Mouse (Mus musculus): Measurements from ENCODE around the gene Gm10271. TPM values are rescaled to one million over a fixed set of nuclear protein-coding genes. Genes with fewer than 3 reads are reported as not detected.

The Gm10271 gene
- not detected in 2 replicates for polyA plus RNA-seq (2015; fragmentation: Nextera tagmentation; extraction: Ambion mirVana)

GRCm38 (mm10) chr10:116972509-116972908, at the start of gene Gm10271:
TSS of gene Gm10271 (minus strand) at chr10:116972609.
- Histone ChIP-seq H3K4me3 (ENCODE audit: low read depth, low read length) (no peak within 1 kb of the TSS), H3K9me3 (replicated peaks; ENCODE audit: control insufficient read depth, low read length, poor library complexity, severe bottlenecking) (no peaks in the 10 kb centered on the region), H3K9ac (ENCODE audit: low read depth, low read length) (no peak within 1 kb of the TSS), H3K4me2 (ENCODE audit: low read length) (no peak within 1 kb of the TSS), H3K36me3 (ENCODE audit: control insufficient read depth, insufficient read depth, low read length) (no peaks in the 10 kb centered on the region), H3K27me3 (ENCODE audit: control insufficient read depth, insufficient read depth, low read depth, low read length) (no peaks in the 10 kb centered on the region), H3K4me1 (ENCODE audit: control insufficient read depth, insufficient read depth, low read length) (no peaks in the 10 kb centered on the region), H3K27ac (ENCODE audit: low read length) (no peak within 1 kb of the TSS)
- WGBS: 98% methylated on average over 6 of the region's 6 CpGs
- no peak for ATAC-seq

DNA sequence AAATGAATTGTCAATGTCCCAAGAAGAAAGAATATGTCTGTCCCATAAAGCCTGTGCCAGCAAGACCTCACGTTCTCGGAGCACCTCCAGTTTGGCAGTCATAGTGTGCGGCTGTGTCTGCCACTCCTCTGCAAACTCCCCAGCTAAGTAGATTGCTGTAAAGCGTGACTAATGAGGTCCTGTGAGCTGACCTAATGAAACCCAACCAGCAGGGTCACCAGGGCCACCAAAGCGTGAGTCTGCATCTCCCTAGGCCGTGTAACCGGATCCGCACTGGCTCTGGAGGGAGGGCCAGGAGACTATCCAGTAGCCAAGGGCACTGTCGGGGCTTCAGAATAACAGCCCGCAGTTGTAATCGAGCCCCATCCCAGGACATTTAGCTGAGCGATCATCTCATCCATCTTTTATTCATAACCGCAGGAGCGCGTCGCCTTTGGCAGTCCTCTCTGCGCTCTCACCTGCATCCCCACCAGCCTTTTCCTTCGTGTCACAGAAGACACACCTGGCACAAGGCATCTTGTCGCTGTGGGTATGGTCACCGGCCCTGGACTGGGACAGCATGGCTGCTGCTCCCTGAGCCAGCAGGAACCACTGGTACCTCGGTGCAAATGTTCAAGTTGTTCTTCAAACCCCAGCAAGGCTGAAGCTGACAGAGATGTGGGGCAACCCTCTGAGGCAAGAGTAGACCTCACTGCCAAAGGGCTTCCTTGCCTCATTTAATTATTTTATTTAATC, 48.8 kb upstream of the Gm10271 start:
- H3K4me1 ChIP-seq (ENCODE audit: control insufficient read depth, insufficient read depth, low read length): peaks cover 5% of the 10 kb centered on the region; the same call in 1 of the 2 replicates
- no peaks in the 10 kb centered on the region for H3K36me3 ChIP-seq (ENCODE audit: control insufficient read depth, insufficient read depth, low read length)
- no peak overlapping the region for H3K4me2 ChIP-seq (ENCODE audit: low read length)
- ATAC-seq: no peak
- H3K9me3 ChIP-seq (replicated peaks; ENCODE audit: control insufficient read depth, low read length, poor library complexity, severe bottlenecking): no peaks in the 10 kb centered on the region
- peaks cover 3% of the 10 kb centered on the region; the same call in 1 of the 2 replicates for H3K27me3 ChIP-seq (ENCODE audit: control insufficient read depth, insufficient read depth, low read depth, low read length)
- H3K27ac ChIP-seq (ENCODE audit: low read length): no peak overlapping the region
- WGBS: 17% methylated on average over 21 of the region's 21 CpGs
- H3K4me3 ChIP-seq (ENCODE audit: low read depth, low read length): no peak overlapping the region
- H3K9ac ChIP-seq (ENCODE audit: low read depth, low read length): no peak overlapping the region

DNA sequence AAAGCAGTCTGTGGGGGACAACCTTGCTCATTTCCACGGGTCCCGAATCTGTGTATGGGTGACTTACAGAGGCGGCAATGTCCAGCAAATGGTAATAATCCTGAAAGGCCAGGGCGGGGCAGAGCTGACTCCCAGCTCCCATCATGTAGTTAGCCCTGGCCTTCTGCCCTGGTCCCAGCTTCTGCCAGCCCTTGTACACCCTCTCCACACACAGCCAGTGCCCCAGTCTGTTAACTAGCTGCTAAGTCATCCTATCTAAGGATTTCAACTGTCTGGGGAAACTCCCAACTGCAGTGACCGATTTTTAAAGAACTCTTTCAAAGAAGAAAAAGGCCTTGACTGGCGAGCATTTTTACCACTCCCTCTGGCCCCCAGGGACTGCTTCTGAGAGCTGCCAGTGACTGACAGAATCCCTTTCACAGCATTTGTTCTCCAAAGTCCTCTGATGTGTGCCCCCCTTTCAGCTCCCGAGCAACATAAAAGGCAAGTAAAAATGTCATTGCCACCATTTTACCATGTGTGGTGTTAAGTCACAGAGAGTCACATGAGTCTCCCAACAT, 46.0 kb upstream of the Gm10271 start:
- no peaks in the 10 kb centered on the region for H3K36me3 ChIP-seq (ENCODE audit: control insufficient read depth, insufficient read depth, low read length)
- no peak overlapping the region for H3K4me3 ChIP-seq (ENCODE audit: low read depth, low read length)
- H3K4me1 ChIP-seq (ENCODE audit: control insufficient read depth, insufficient read depth, low read length): peaks cover 10% of the 10 kb centered on the region
- no peak overlapping the region for H3K27ac ChIP-seq (ENCODE audit: low read length)
- 37% methylated on average over 7 of the region's 7 CpGs for WGBS
- no peak overlapping the region for H3K9ac ChIP-seq (ENCODE audit: low read depth, low read length)
- ATAC-seq: peak; percentile 49; the same call in 1 of the 2 replicates
- no peak overlapping the region for H3K4me2 ChIP-seq (ENCODE audit: low read length)
- H3K27me3 ChIP-seq (ENCODE audit: control insufficient read depth, insufficient read depth, low read depth, low read length): no peaks in the 10 kb centered on the region
- H3K9me3 ChIP-seq (replicated peaks; ENCODE audit: control insufficient read depth, low read length, poor library complexity, severe bottlenecking): no peaks in the 10 kb centered on the region

GRCm38 (mm10) chr10:117014565-117014964, 42.2 kb upstream of the Gm10271 start:
- no peaks in the 10 kb centered on the region for H3K36me3 ChIP-seq (ENCODE audit: control insufficient read depth, insufficient read depth, low read length)
- no peak for ATAC-seq
- H3K4me3 ChIP-seq (ENCODE audit: low read depth, low read length): no peak overlapping the region
- H3K9me3 ChIP-seq (replicated peaks; ENCODE audit: control insufficient read depth, low read length, poor library complexity, severe bottlenecking): no peaks in the 10 kb centered on the region
- H3K27me3 ChIP-seq (ENCODE audit: control insufficient read depth, insufficient read depth, low read depth, low read length): no peaks in the 10 kb centered on the region
- WGBS: 88% methylated on average over 5 of the region's 5 CpGs
- H3K4me2 ChIP-seq (ENCODE audit: low read length): no peak overlapping the region
- no peak overlapping the region for H3K27ac ChIP-seq (ENCODE audit: low read length)
- H3K4me1 ChIP-seq (ENCODE audit: control insufficient read depth, insufficient read depth, low read length): peaks cover 8% of the 10 kb centered on the region
- no peak overlapping the region for H3K9ac ChIP-seq (ENCODE audit: low read depth, low read length)

- no peaks in the 10 kb centered on the region for H3K36me3 ChIP-seq (ENCODE audit: control insufficient read depth, insufficient read depth, low read length)
- H3K4me1 ChIP-seq (ENCODE audit: control insufficient read depth, insufficient read depth, low read length): peaks cover 8% of the 10 kb centered on the region
- H3K9me3 ChIP-seq (replicated peaks; ENCODE audit: control insufficient read depth, low read length, poor library complexity, severe bottlenecking): no peaks in the 10 kb centered on the region
- H3K4me3 ChIP-seq (ENCODE audit: low read depth, low read length): peak overlapping the region; percentile 7; the same call in 1 of the 2 replicates
- H3K27ac ChIP-seq (ENCODE audit: low read length): no peak overlapping the region
- peak overlapping the region; percentile 30; the same call in 1 of the 2 replicates for H3K9ac ChIP-seq (ENCODE audit: low read depth, low read length)
- no peaks in the 10 kb centered on the region for H3K27me3 ChIP-seq (ENCODE audit: control insufficient read depth, insufficient read depth, low read depth, low read length)
- 16% methylated on average over 12 of the region's 12 CpGs for WGBS
- peak overlapping the region; percentile 49 for H3K4me2 ChIP-seq (ENCODE audit: low read length)
- ATAC-seq: peak; percentile 69
Observed at GRCm38 (mm10) chr10:117013689-117014390, 41.4 kb upstream of the Gm10271 start.

DNA sequence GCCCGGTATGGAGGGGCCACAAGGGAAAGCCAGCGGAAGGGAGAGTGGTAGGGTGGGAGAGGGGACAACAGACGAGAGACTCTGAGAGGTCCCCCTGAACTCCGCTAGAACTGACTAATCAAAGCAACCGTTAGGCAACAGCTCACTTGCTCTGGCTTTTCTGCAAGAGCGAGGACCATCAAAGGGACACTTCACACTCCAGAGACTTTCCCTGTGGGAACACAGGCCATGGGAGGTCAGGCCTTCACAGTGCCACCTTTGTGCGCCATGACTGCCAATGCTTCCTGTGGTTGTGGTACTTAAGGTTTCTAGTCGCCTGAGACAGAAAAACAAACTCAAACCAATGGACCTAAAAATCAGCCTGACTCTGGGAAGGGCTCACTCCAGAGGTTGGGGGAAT, 38.6 kb upstream of the Gm10271 start:
- 36% methylated on average over 8 of the region's 8 CpGs for WGBS
- H3K4me2 ChIP-seq (ENCODE audit: low read length): no peak overlapping the region
- no peak for ATAC-seq
- no peak overlapping the region for H3K27ac ChIP-seq (ENCODE audit: low read length)
- H3K9ac ChIP-seq (ENCODE audit: low read depth, low read length): no peak overlapping the region
- H3K27me3 ChIP-seq (ENCODE audit: control insufficient read depth, insufficient read depth, low read depth, low read length): no peaks in the 10 kb centered on the region
- no peak overlapping the region for H3K4me3 ChIP-seq (ENCODE audit: low read depth, low read length)
- H3K4me1 ChIP-seq (ENCODE audit: control insufficient read depth, insufficient read depth, low read length): peaks cover 5% of the 10 kb centered on the region
- no peaks in the 10 kb centered on the region for H3K9me3 ChIP-seq (replicated peaks; ENCODE audit: control insufficient read depth, low read length, poor library complexity, severe bottlenecking)
- H3K36me3 ChIP-seq (ENCODE audit: control insufficient read depth, insufficient read depth, low read length): no peaks in the 10 kb centered on the region

DNA sequence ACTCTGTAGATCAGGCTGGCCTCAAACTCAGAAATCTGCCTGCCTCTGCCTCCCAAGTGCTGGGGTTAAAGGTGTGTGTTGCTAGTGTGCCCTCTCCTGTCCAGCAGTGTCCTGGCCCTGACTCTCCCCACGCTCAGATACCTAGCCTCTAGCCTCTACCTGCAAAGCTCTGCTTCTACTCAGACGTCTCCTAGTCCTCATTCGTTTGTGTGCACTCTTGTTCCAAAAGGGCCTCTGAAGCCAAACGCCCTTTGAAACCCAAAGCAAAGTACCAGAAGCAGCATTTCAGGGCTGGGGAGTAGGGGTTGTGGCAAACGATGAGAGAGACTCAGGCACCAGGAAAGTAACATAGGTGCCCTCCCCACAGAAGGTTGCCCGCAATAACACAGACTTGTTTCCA, 37.3 kb upstream of the Gm10271 start:
- Histone ChIP-seq H3K4me1 (ENCODE audit: control insufficient read depth, insufficient read depth, low read length) (peaks cover 5% of the 10 kb centered on the region), H3K36me3 (ENCODE audit: control insufficient read depth, insufficient read depth, low read length) (no peaks in the 10 kb centered on the region), H3K27me3 (ENCODE audit: control insufficient read depth, insufficient read depth, low read depth, low read length) (no peaks in the 10 kb centered on the region), H3K27ac (ENCODE audit: low read length) (no peak overlapping the region), H3K9ac (ENCODE audit: low read depth, low read length) (no peak overlapping the region), H3K4me2 (ENCODE audit: low read length) (no peak overlapping the region), H3K9me3 (replicated peaks; ENCODE audit: control insufficient read depth, low read length, poor library complexity, severe bottlenecking) (no peaks in the 10 kb centered on the region), H3K4me3 (ENCODE audit: low read depth, low read length) (no peak overlapping the region)
- WGBS: 91% methylated on average over 6 of the region's 6 CpGs
- ATAC-seq: no peak

DNA sequence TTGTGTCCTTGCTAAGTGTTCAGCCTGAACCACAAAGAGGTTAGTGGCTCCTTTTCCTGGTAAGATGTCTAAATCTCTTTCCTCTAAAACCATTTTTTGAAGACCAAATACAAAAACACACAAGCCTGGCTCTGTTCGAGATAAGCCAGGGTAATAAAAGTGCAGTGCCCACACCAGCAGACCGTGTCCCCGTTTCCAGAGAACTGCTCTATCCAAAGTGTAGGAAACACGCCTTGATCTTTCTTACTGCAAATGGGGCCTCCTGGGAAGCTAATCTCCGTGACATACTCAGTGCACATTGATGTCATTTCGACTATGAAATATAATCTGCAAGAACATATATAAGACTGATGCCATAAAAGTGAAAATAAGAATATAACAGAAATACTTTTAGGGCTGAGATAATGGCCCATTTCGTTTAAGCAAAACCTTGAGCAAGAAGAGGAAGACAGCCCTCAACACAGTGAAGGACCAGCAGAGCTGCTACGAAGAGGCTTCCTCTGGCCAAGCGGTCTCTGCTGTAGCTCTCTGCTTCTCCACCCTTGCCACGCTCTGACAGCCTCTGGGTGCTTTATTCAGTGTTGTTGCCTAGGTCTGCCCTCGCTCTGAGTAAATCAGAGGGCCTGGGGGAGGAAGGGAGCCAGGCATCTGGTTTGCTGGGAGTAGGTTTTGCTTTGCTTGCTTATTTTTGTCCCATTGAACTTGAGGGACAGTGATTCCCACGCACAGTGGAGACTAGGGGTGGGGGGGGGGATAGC, 33.5 kb upstream of the Gm10271 start:
- no peak overlapping the region for H3K9ac ChIP-seq (ENCODE audit: low read depth, low read length)
- no peak overlapping the region for H3K27ac ChIP-seq (ENCODE audit: low read length)
- H3K9me3 ChIP-seq (replicated peaks; ENCODE audit: control insufficient read depth, low read length, poor library complexity, severe bottlenecking): no peaks in the 10 kb centered on the region
- H3K4me3 ChIP-seq (ENCODE audit: low read depth, low read length): no peak overlapping the region
- ATAC-seq: no peak
- H3K4me1 ChIP-seq (ENCODE audit: control insufficient read depth, insufficient read depth, low read length): no peaks in the 10 kb centered on the region; the same call in 1 of the 2 replicates
- no peak overlapping the region for H3K4me2 ChIP-seq (ENCODE audit: low read length)
- no peaks in the 10 kb centered on the region for H3K36me3 ChIP-seq (ENCODE audit: control insufficient read depth, insufficient read depth, low read length)
- WGBS: 57% methylated on average over 12 of the region's 12 CpGs
- H3K27me3 ChIP-seq (ENCODE audit: control insufficient read depth, insufficient read depth, low read depth, low read length): no peaks in the 10 kb centered on the region
